Comparison of ENCODE assay signal across 12 mouse cellular contexts in genomic region chr8:126063832-126064409, GRCm38 (mm10).
A peak's percentile ranks its signal among the peaks of the same experiment; 100 is the strongest.
DNase-seq lines count a peak whose midpoint lies in the region; ATAC-seq lines count a peak whose summit lies in the region.
"Had no signal": no experiment of that assay in that cellular context is flagged by ENCODE, and none has a peak within 500 bp of the region (broad histone marks: within the 10 kb centered on the region; RNA-seq: fewer than 3 reads in every experiment).

No protein-coding gene starts in this region.

- no peaks in the 10 kb centered on the region for H3K27me3 ChIP-seq in forebrain, embryonic 16.5 days (replicated peaks; ENCODE audit: control insufficient read depth, insufficient read depth, low read length)
- H3K27me3 ChIP-seq: embryonic facial prominence, embryonic 15.5 days; limb, embryonic 12.5 days had no signal

- H3K4me2 ChIP-seq in forebrain, embryonic 16.5 days (ENCODE audit: low read length), result no peak overlapping the region
- H3K4me2 ChIP-seq: embryonic facial prominence, embryonic 15.5 days; heart, embryonic 13.5 days; limb, embryonic 12.5 days had no signal

- peak; percentile 67 for DNase-seq in left cerebral cortex, postnatal 4 days
- DNase-seq in left cerebral cortex, adult 18-20 months (ENCODE audit: low spot score in 2 of 2), result no peak
- peak; percentile 35 to 45 for DNase-seq in layer of hippocampus, adult 18-20 months (ENCODE audit: low spot score in 2 of 2)
- DNase-seq in lung, postnatal 4 days, result peak; percentile 25 to 65
- no peak for DNase-seq in spleen, postnatal 14 days (ENCODE audit: low spot score in 2 of 2)
- DNase-seq in thymus, postnatal 25 days, result no peak
- DNase-seq: adrenal gland, postnatal 25 days had no signal

- H3K4me1 ChIP-seq in forebrain, embryonic 16.5 days (replicated peaks; ENCODE audit: control insufficient read depth, insufficient read depth, low read length), result peaks cover 13% of the 10 kb centered on the region
- H3K4me1 ChIP-seq: embryonic facial prominence, embryonic 15.5 days; heart, embryonic 13.5 days; limb, embryonic 12.5 days had no signal

- no peaks in the 10 kb centered on the region for H3K9me3 ChIP-seq in forebrain, embryonic 16.5 days (ENCODE audit: control insufficient read depth, low read length)
- H3K9me3 ChIP-seq: embryonic facial prominence, embryonic 15.5 days; limb, embryonic 12.5 days had no signal

- no peaks in the 10 kb centered on the region for H3K36me3 ChIP-seq in forebrain, embryonic 16.5 days (ENCODE audit: control insufficient read depth, insufficient read depth)
- H3K36me3 ChIP-seq: embryonic facial prominence, embryonic 15.5 days; heart, embryonic 13.5 days; limb, embryonic 12.5 days had no signal

- intact Hi-C loops in left cerebral cortex, postnatal 4 days (cut with DNase I), result no loop called here

- WGBS in forebrain, embryonic 16.5 days, result 66% methylated on average over 9 of the region's 9 CpGs

- ATAC-seq in forebrain, embryonic 16.5 days, result peak; percentile 58
- ATAC-seq: inflammation-experienced regulatory T-cells, adult 6 months had no signal

- H3K27ac ChIP-seq in forebrain, embryonic 16.5 days (ENCODE audit: low read length), result no peak overlapping the region
- H3K27ac ChIP-seq: embryonic facial prominence, embryonic 15.5 days; heart, embryonic 13.5 days; limb, embryonic 12.5 days had no signal

- H3K4me3 ChIP-seq in forebrain, embryonic 16.5 days (replicated peaks; ENCODE audit: low read length), result no peak overlapping the region
- H3K4me3 ChIP-seq: embryonic facial prominence, embryonic 15.5 days; heart, embryonic 13.5 days; limb, embryonic 12.5 days had no signal

- H3K9ac ChIP-seq in forebrain, embryonic 16.5 days (replicated peaks; ENCODE audit: low read depth, low read length), result no peak overlapping the region
- H3K9ac ChIP-seq: embryonic facial prominence, embryonic 15.5 days; heart, embryonic 13.5 days; limb, embryonic 12.5 days had no signal

Comparison
In these comparisons a context has a peak if more than half of its experiments do, and no peak if none do; other contexts are left out.
1. DNase-seq: peak in left cerebral cortex, postnatal 4 days (single experiment), layer of hippocampus, adult 18-20 months (2 of 2) and lung, postnatal 4 days (2 of 2); none in left cerebral cortex, adult 18-20 months (0 of 2), spleen, postnatal 14 days (0 of 2) and thymus, postnatal 25 days (single experiment).